Mouse (Mus musculus) embryonic facial prominence, embryonic 10.5 days (tissue): ENCODE results near the gene Dgkh. TPM values are rescaled to one million over a fixed set of nuclear protein-coding genes. Genes with fewer than 3 reads are reported as not detected.
"Not testable (repeated sequence)": the region's sequence is repeated elsewhere in the genome, so short reads cannot be mapped to it uniquely, and the experiment has no call there.

Experiments used
- DNase-seq: peaks from one replicate; pipeline ENCODE4 v3.0.0-alpha.2; 2017; ENCODE audit warnings: low spot score
- H3K27ac ChIP-seq: fragments of 300-500 bp; sonication (generic); replicated peaks from 2 replicates; pipeline ENCODE4 v1.5.1; 2016; ENCODE audit warnings: mild to moderate bottlenecking
- H3K27me3 ChIP-seq: fragments of 300-500 bp; sonication (generic); replicated peaks from 2 replicates; pipeline ENCODE4 v1.6.1; 2016; ENCODE audit warnings: low read depth, mild to moderate bottlenecking; ENCODE audit not compliant: poor library complexity, severe bottlenecking
- H3K36me3 ChIP-seq: fragments of 300-500 bp; sonication (generic); replicated peaks from 2 replicates; pipeline ENCODE4 v1.6.1; 2016; ENCODE audit warnings: mild to moderate bottlenecking, moderate library complexity
- H3K4me1 ChIP-seq: fragments of 300-500 bp; sonication (generic); 2 replicates; pipeline ENCODE4 v1.6.1; 2016
- H3K4me3 ChIP-seq: fragments of 300-500 bp; sonication (generic); 2 replicates; pipeline ENCODE4 v1.5.1; 2016; ENCODE audit warnings: mild to moderate bottlenecking, moderate library complexity
- H3K9me3 ChIP-seq: fragments of 300-500 bp; sonication (generic); 2 replicates; pipeline ENCODE4 v1.6.1; 2016; ENCODE audit warnings: mild to moderate bottlenecking
- WGBS: fragments of 180-500 bp; shearing (Covaris S2); methylation state at CpG from one replicate; pipeline ENCODE4 v1.1.7; 2016; 5-methylcytosine and 5-hydroxymethylcytosine counted together
- polyA plus RNA-seq: library from polyadenylated mRNA; unstranded; fragments of >200 nt; fragmentation: Nextera tagmentation; extraction: Ambion mirVana; gene quantifications from 2 replicates; pipeline ENCODE4 v1.2.1, GENCODE M21; 2016

The Dgkh gene
- polyA plus RNA-seq, 1 experiment from 2014 or later: 0.81 TPM

GRCm38 (mm10) chr14:78734203-78734602 is 1.6 kb upstream of the Dgkh start:
- H3K27me3 ChIP-seq: peaks cover 60% of the 10 kb centered on the region
- H3K27ac ChIP-seq, H3K36me3 ChIP-seq, DNase-seq, H3K4me3 ChIP-seq, H3K9me3 ChIP-seq: not testable (repeated sequence)
- peaks cover 23% of the 10 kb centered on the region for H3K4me1 ChIP-seq
- 24% methylated on average over 5 of the region's 5 CpGs for WGBS

- Histone ChIP-seq H3K27ac (peak overlapping the region; percentile 89), H3K4me3 (peak overlapping the region; percentile 76), H3K27me3 (peaks cover 67% of the 10 kb centered on the region), H3K36me3 (no peaks in the 10 kb centered on the region), H3K9me3 (no peaks in the 10 kb centered on the region), H3K4me1 (peaks cover 23% of the 10 kb centered on the region)
- peak; percentile 11 for DNase-seq
- WGBS: 18% methylated on average over 12 of the region's 12 CpGs
Measured at GRCm38 (mm10) chr14:78733366-78734076, 945 bp upstream of the Dgkh start.

DNA sequence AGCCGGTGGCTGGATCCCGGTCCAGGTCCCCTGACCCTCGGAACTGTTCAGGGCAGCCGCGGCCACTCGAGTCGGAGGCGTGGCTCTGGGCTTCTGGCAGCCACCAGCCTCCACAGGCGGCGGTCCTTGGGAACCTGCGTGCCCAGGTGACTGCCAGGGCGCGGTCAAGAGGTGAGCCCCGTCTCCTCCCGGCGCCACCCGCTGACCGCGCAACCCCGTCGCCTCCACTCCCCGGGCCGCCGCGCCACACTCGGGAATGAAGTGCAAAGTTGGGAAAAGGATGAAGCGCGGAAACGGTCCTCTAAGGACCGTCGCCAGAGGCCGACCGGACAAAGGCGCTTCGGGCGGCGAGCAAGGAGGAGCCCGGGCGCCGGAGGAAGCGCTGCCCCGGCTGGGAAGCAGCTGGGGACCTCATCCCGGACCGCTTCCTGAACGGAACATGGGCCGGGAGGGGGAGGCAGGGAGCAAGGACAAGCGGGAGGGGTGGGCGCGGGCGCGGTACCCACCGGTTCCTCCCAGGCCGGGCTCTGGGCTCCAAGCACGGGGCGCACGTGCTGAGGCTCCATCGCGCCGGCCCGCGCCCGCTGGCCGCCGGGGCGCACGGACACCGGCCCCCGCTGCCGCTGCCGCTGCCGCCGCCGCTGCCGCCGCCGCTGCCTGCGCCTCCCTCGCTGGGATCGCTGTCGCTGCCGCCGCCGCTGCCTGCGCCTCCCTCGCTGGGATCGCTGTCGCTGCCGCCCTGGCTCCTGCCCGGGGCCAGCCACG is 542 bp downstream of the Dgkh start:
- Histone ChIP-seq H3K4me1 (peaks cover 23% of the 10 kb centered on the region), H3K36me3 (no peaks in the 10 kb centered on the region), H3K27ac (peak overlapping the region; percentile 89), H3K9me3 (no peaks in the 10 kb centered on the region), H3K27me3 (peaks cover 82% of the 10 kb centered on the region), H3K4me3 (peak overlapping the region; percentile 76)
- peak; percentile 68 for DNase-seq
- under 1% methylated on average over 89 of the region's 90 CpGs for WGBS

DNA sequence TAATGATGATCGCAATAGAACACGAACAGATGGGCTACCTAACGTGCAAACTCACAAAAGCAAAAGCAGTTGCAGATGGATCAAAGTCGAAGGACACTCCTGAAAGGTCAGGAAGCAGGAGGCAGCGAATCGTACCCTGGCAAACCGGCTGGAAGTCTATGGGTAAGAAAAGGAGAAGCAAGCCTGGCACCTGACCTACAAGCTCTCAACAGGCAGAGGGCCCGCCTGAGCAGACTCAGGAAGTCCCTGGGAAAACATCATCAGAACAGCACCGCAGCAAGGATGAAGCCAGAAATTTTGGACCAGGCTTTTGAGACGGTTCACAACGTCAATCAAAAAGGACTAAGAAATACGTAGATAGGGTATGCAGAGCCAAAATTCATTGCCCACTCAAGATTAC is 1.3 kb downstream of the Dgkh start:
- 8% methylated on average over 12 of the region's 12 CpGs for WGBS
- Histone ChIP-seq H3K9me3 (no peaks in the 10 kb centered on the region), H3K36me3 (no peaks in the 10 kb centered on the region), H3K27ac (no peak overlapping the region), H3K4me1 (peaks cover 27% of the 10 kb centered on the region), H3K4me3 (peak overlapping the region; percentile 76), H3K27me3 (peaks cover 88% of the 10 kb centered on the region)
- peak; percentile 44 for DNase-seq

DNA sequence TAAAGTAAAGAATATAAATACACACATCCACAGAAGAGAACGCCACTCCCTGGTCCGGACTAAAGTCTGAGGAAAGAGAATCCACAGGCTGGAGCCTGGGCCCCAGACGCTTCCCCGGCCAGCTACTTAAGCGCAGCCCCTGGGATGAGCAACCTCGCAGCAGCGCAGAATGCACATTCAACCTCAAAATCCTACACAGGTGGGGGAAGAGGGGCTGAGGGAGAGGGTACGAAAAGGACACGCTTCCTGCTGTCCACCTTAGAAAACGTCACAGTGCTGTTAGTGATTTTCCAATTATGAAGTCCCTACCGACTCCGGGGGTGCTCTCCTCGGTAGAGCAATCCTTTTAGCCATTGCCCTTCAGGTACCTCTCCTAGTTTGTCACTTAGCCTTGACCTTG is 6.6 kb downstream of the Dgkh start:
- H3K4me3 ChIP-seq: peak overlapping the region; percentile 79
- H3K27me3 ChIP-seq: peaks cover 64% of the 10 kb centered on the region
- no peaks in the 10 kb centered on the region for H3K9me3 ChIP-seq
- DNase-seq: peak; percentile 29
- peaks cover 25% of the 10 kb centered on the region for H3K4me1 ChIP-seq
- no peak overlapping the region for H3K27ac ChIP-seq
- WGBS: 6% methylated on average over 13 of the region's 13 CpGs
- no peaks in the 10 kb centered on the region for H3K36me3 ChIP-seq

DNA sequence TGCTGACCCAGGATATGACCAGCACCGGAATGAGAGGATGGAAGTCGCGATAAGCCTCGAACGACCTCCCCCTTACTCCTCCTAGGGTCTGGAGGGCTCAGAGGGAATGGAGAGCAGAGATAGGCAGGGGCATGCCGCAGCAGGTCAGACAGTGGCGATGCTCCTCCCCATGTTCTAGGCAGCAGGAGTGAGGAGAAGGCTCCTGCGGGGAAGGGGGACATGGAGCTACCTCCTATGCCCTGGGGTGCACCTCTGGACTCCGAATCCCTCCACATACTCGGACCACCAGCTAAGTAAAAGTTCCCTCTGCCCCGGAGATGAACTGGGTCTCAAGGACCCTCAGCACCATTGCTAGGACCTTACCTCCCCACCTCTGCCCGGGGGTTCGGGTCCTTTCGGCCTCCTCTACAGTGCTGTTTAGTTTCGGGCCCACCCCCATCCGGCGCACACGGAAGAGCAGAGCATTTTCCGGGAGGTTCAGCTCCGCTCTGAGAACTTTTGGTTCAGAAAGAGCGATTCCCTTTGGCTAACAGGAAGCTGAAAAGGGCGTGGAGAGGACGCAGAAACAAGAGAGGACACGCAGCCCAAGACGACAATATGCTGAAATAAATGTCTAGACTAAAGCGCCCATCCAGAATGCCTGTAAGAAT is 7.1 kb downstream of the Dgkh start:
- peaks cover 25% of the 10 kb centered on the region for H3K4me1 ChIP-seq
- peaks cover 58% of the 10 kb centered on the region for H3K27me3 ChIP-seq
- no peaks in the 10 kb centered on the region for H3K36me3 ChIP-seq
- peak; percentile 35 for DNase-seq
- peak overlapping the region; percentile 80 for H3K27ac ChIP-seq
- 2% methylated on average over 26 of the region's 26 CpGs for WGBS
- H3K4me3 ChIP-seq: peak overlapping the region; percentile 79
- no peaks in the 10 kb centered on the region for H3K9me3 ChIP-seq

DNA sequence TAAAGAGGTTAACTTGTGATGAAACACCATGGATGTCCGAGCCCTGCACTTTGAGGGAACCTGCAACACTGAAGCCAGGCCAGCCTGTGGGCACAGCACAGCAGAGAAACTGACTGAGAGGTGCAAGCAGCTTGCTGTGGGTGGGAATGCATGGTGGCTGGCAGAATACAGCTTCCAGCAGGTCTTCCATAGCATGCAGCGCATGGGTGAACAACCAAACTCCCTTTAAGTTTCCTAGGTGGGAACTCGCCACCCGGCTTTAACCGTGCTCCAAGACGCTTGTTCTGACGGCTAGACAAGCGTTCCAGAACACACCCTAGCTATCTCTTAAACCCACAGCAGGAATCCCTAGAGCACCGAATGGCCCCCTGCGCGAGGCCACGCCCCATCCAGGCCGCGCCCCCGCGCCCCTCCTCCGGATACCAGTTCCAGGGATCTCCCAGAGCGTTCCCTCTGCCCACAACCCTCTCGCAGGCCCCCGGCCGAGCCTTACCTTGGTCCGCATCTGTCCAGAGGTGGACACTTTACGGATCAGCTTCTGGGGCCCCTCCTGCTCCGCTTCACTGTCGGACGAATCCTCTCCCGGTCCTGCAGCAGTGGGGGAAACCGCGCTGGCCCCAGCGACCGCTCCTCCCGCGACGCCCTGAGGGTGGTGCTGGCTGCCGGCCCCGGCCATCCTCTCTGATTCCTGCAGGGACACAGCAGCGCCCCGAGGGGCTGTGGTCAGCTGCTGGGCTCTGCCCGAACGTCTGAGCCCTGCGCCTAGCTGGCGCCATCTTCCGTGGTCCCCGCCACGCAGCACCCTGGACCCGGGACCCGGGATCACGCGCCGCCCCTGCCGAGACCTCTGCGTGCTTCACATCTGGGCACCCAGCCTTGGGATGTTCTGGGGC is 7.9 kb downstream of the Dgkh start:
- peak overlapping the region; percentile 80 for H3K27ac ChIP-seq
- H3K36me3 ChIP-seq: no peaks in the 10 kb centered on the region
- 1% methylated on average over 52 of the region's 52 CpGs for WGBS
- H3K9me3 ChIP-seq: no peaks in the 10 kb centered on the region
- DNase-seq: peak; percentile 79
- peaks cover 51% of the 10 kb centered on the region for H3K27me3 ChIP-seq
- H3K4me1 ChIP-seq: peaks cover 25% of the 10 kb centered on the region
- peak overlapping the region; percentile 79 for H3K4me3 ChIP-seq

GRCm38 (mm10) chr14:78723655-78724054 is 8.9 kb downstream of the Dgkh start:
- H3K4me1 ChIP-seq: peaks cover 25% of the 10 kb centered on the region
- DNase-seq, H3K4me3 ChIP-seq, H3K9me3 ChIP-seq, H3K36me3 ChIP-seq, H3K27ac ChIP-seq: not testable (repeated sequence)
- WGBS: 93% methylated on average over 4 of the region's 4 CpGs
- peaks cover 41% of the 10 kb centered on the region for H3K27me3 ChIP-seq

DNA sequence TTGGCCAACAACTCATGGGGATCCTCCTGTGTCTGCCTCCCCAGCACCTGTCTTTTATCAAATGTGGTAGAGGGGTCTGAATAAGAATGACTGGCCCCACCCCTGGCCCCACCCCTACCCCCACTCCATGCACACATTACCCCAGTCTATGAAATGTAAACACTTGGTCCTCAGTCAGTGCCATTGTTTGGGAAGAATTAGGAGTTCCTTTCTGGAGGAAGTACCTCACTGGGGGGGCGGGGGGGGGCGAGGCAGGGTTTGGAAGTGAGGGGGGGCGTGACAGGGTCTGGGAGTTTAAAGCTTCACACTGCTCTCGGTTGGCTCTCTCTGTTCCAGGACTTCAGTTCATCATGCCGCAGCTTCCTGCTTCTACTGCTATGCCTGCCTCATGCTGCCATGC is 10.5 kb downstream of the Dgkh start:
- no peaks in the 10 kb centered on the region for H3K36me3 ChIP-seq
- no peak overlapping the region for H3K27ac ChIP-seq
- no peak for DNase-seq
- H3K9me3 ChIP-seq: no peaks in the 10 kb centered on the region
- peaks cover 25% of the 10 kb centered on the region for H3K4me1 ChIP-seq
- H3K4me3 ChIP-seq: no peak overlapping the region
- WGBS: 68% methylated on average over 5 of the region's 5 CpGs
- H3K27me3 ChIP-seq: peaks cover 24% of the 10 kb centered on the region

GRCm38 (mm10) chr14:78716035-78716434 is 16.5 kb downstream of the Dgkh start:
- no peak for DNase-seq
- Histone ChIP-seq H3K36me3 (no peaks in the 10 kb centered on the region), H3K27ac (no peak overlapping the region), H3K27me3 (no peaks in the 10 kb centered on the region), H3K4me1 (peaks cover 6% of the 10 kb centered on the region), H3K9me3 (no peaks in the 10 kb centered on the region), H3K4me3 (no peak overlapping the region)
- 94% methylated on average over 7 of the region's 7 CpGs for WGBS

DNA sequence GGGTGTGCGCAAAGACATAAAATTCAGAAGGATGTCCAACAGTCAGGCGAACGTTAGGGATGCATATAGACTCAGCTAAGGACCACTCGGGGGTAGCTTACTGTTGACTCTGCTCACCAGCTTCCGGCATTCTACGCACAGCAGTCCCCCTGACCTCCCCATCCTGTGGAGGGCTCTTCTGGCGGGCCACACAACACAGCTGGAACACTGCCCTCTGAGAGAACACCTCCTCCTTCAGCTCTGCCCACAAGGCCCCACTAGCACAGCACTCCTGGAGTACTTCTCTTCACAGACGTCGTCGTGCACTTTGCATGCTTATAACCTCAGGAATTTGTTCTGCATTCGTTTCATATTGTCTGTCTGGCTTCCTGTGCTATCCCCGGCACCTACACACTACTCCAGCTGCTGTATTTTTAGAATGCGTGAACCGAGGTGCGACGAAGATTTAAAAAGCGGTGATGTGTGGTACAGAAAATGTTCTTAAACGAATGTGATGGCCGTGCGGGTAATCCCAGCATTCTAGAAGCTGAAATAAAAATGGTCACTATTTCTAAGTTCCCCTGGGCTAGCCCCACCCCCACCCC is 19.9 kb downstream of the Dgkh start:
- 68% methylated on average over 20 of the region's 20 CpGs for WGBS
- DNase-seq: no peak
- Histone ChIP-seq H3K27ac (no peak overlapping the region), H3K36me3 (no peaks in the 10 kb centered on the region), H3K27me3 (no peaks in the 10 kb centered on the region), H3K4me3 (no peak overlapping the region), H3K4me1 (peaks cover 6% of the 10 kb centered on the region), H3K9me3 (no peaks in the 10 kb centered on the region)

DNA sequence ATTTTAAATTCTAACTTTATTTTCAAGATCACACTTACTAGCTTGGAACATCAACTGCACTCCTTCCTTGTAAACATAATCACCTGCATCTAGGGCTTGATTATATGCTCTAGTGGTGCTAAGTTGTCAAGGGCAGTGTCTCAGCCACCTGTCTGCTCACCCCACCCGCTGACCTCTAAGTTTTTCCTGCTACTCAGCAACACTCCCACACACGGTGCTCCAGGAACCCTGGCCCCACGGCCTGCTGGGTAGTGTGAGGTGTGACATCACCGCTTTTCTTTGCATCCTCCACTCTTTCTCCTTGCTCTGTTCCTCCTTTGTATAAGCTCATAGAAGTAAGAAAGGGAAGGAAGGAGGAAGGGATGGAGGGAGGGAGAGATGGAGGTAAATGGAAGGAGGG is 21.9 kb downstream of the Dgkh start:
- Histone ChIP-seq H3K4me1 (peaks cover 8% of the 10 kb centered on the region), H3K27me3 (no peaks in the 10 kb centered on the region), H3K9me3 (no peaks in the 10 kb centered on the region), H3K27ac (no peak overlapping the region), H3K36me3 (no peaks in the 10 kb centered on the region), H3K4me3 (no peak overlapping the region)
- no peak for DNase-seq
- 84% methylated on average over 4 of the region's 4 CpGs for WGBS
